Mouse (Mus musculus) cerebellum, adult 2 months (tissue): ENCODE measurements around the gene Syp.

Experiments used
- CTCF ChIP-seq: fragments of 200-500 bp; IDR thresholded peaks from 2 replicates; pipeline ENCODE4 v1.5.1; 2011; ENCODE audit warnings: low read depth, mild to moderate bottlenecking, control low read depth, low read length, moderate library complexity, borderline replicate concordance; ENCODE audit not compliant: insufficient read depth
- POLR2A ChIP-seq: fragments of 200-500 bp; IDR thresholded peaks from 2 replicates; pipeline ENCODE4 v1.6.1; 2011; ENCODE audit warnings: low read length, control low read depth, borderline replicate concordance; ENCODE audit not compliant: insufficient read depth

- no peak for TF ChIP-seq POLR2A
- TF ChIP-seq CTCF, result no peak
These were observed 50.0 kb downstream of the Syp start for GRCm38 (mm10) chrX:7688321-7688720.
